Comparison of ENCODE assay signal across 8 mouse cellular contexts in genomic region chr11:23667128-23667527, GRCm38 (mm10). TPM values are rescaled to one million over a fixed set of nuclear protein-coding genes. Genes with fewer than 3 reads are reported as not detected.
DNase-seq lines count a peak whose midpoint lies in the region; ATAC-seq and TF ChIP-seq lines count a peak whose summit lies in the region.

No protein-coding gene starts in this region.

- ATAC-seq in heart, embryonic 12.5 days (ENCODE audit: insufficient number of reproducible peaks, low FRiP score) = no peak
- ATAC-seq in embryonic facial prominence, embryonic 15.5 days (ENCODE audit: insufficient number of reproducible peaks, low FRiP score, low TSS enrichment, low read depth) = no peak
- no peak for ATAC-seq in neural tube, embryonic 12.5 days (ENCODE audit: low FRiP score, low read depth)

- TF ChIP-seq CTCF in ES-Bruce4 (IDR thresholded peaks at IDR 0.05; ENCODE audit: low read depth, low read length) = no peak

- peak overlapping the region; percentile 96 for H3K4me3 ChIP-seq in heart, embryonic 12.5 days
- H3K4me3 ChIP-seq in ES-Bruce4 (ENCODE audit: low read depth, low read length) = no peak overlapping the region; the same call in 1 of the 2 replicates
- peak overlapping the region; percentile 95 for H3K4me3 ChIP-seq in embryonic facial prominence, embryonic 15.5 days (replicated peaks)
- no peak overlapping the region; the same call in 1 of the 2 replicates for H3K4me3 ChIP-seq in neural tube, embryonic 12.5 days

- intact Hi-C loops in heart, postnatal 36 days (cut with DNase I) = loop anchor here (2.0 kb wide), 1 partner anchor 104 kb away; the partner anchor contains the start of gene Rel

- no peaks in the 10 kb centered on the region for H3K27me3 ChIP-seq in heart, embryonic 12.5 days (replicated peaks)
- H3K27me3 ChIP-seq in ES-Bruce4 (ENCODE audit: control insufficient read depth, insufficient read depth, low read length, poor library complexity, severe bottlenecking) = no peaks in the 10 kb centered on the region
- no peaks in the 10 kb centered on the region for H3K27me3 ChIP-seq in embryonic facial prominence, embryonic 15.5 days
- no peaks in the 10 kb centered on the region for H3K27me3 ChIP-seq in neural tube, embryonic 12.5 days (replicated peaks)

- peaks cover 10% of the 10 kb centered on the region; the same call in 1 of the 2 replicates for H3K4me1 ChIP-seq in heart, embryonic 12.5 days (replicated peaks)
- H3K4me1 ChIP-seq in ES-Bruce4 (ENCODE audit: control insufficient read depth, insufficient read depth, low read length) = peaks cover under 1% of the 10 kb centered on the region
- 0 out of 2 replicates have a peak, but pooled peaks cover 3% of the 10 kb centered on the region for H3K4me1 ChIP-seq in embryonic facial prominence, embryonic 15.5 days
- H3K4me1 ChIP-seq in neural tube, embryonic 12.5 days = peaks cover 6% of the 10 kb centered on the region; the same call in 1 of the 2 replicates

- H3K9me3 ChIP-seq in heart, embryonic 12.5 days (replicated peaks) = no peaks in the 10 kb centered on the region
- H3K9me3 ChIP-seq in ES-Bruce4 (replicated peaks; ENCODE audit: control insufficient read depth, insufficient read depth, low read length, poor library complexity, severe bottlenecking) = no peaks in the 10 kb centered on the region
- no peaks in the 10 kb centered on the region for H3K9me3 ChIP-seq in embryonic facial prominence, embryonic 15.5 days (replicated peaks)
- no peaks in the 10 kb centered on the region for H3K9me3 ChIP-seq in neural tube, embryonic 12.5 days

- peaks cover 14% of the 10 kb centered on the region for H3K36me3 ChIP-seq in heart, embryonic 12.5 days
- H3K36me3 ChIP-seq in ES-Bruce4 (ENCODE audit: control insufficient read depth, insufficient read depth, low read length, poor library complexity, severe bottlenecking) = peaks cover 7% of the 10 kb centered on the region
- H3K36me3 ChIP-seq in embryonic facial prominence, embryonic 15.5 days = peaks cover 4% of the 10 kb centered on the region; the same call in 1 of the 2 replicates
- H3K36me3 ChIP-seq in neural tube, embryonic 12.5 days = 0 out of 2 replicates have a peak, but pooled peaks cover 3% of the 10 kb centered on the region

- 61% methylated on average over 3 of the region's 3 CpGs for WGBS in heart, embryonic 12.5 days
- 27% methylated on average over 3 of the region's 3 CpGs for WGBS in embryonic facial prominence, embryonic 15.5 days
- 60% methylated on average over 3 of the region's 3 CpGs for WGBS in neural tube, embryonic 12.5 days

- no peak for TF ChIP-seq POLR2A in ES-Bruce4 (IDR thresholded peaks at IDR 0.05; ENCODE audit: insufficient read depth, low read length)

- TF ChIP-seq EP300 in ES-Bruce4 (IDR thresholded peaks at IDR 0.05; ENCODE audit: insufficient read depth, low read depth, low read length) = no peak

- H3K27ac ChIP-seq in heart, embryonic 12.5 days (ENCODE audit: poor library complexity, severe bottlenecking) = no peak overlapping the region
- no peak overlapping the region for H3K27ac ChIP-seq in ES-Bruce4 (ENCODE audit: insufficient read depth, low read length)
- no peak overlapping the region for H3K27ac ChIP-seq in embryonic facial prominence, embryonic 15.5 days (replicated peaks)
- no peak overlapping the region for H3K27ac ChIP-seq in neural tube, embryonic 12.5 days

- H3K9ac ChIP-seq in heart, embryonic 12.5 days = no peak overlapping the region
- H3K9ac ChIP-seq in ES-Bruce4 (ENCODE audit: low read depth, poor library complexity, severe bottlenecking) = peak overlapping the region; percentile 93; the same call in 1 of the 2 replicates
- no peak overlapping the region for H3K9ac ChIP-seq in embryonic facial prominence, embryonic 15.5 days
- no peak overlapping the region for H3K9ac ChIP-seq in neural tube, embryonic 12.5 days

- no peak for DNase-seq in heart, postnatal 36 days
- peak; percentile 36 to 46 for DNase-seq in kidney, postnatal 25 days
- no peak for DNase-seq in gastrocnemius, postnatal 4 days (ENCODE audit: low spot score in 2 of 2)
- DNase-seq in layer of hippocampus, postnatal 25 days (ENCODE audit: extremely low spot score in 1 of 2, low spot score in 1 of 2) = no peak

- H3K4me2 ChIP-seq in heart, embryonic 12.5 days = peak overlapping the region; percentile 79
- peak overlapping the region; percentile 62 for H3K4me2 ChIP-seq in embryonic facial prominence, embryonic 15.5 days (replicated peaks)
- H3K4me2 ChIP-seq in neural tube, embryonic 12.5 days (replicated peaks) = peak overlapping the region; percentile 67

RNA-seq across cellular contexts. Expression of gene Pex13, which starts 1.4 kb away (rescaled TPM):
- 29.6 and 32.3 TPM in 2 replicates for polyA plus RNA-seq in heart, embryonic 12.5 days (2016; fragmentation: Nextera tagmentation; extraction: Ambion mirVana)
- 10 to 100 TPM; 27.0 to 31.2 TPM for total RNA-seq in heart, postnatal 36 days (2021)
- polyA plus RNA-seq in ES-Bruce4 (2011; ENCODE audit: insufficient read depth, insufficient read length, low read depth, missing spikeins) = 48.9 and 63.0 TPM in 2 replicates
- polyA plus RNA-seq in embryonic facial prominence, embryonic 15.5 days (2015; fragmentation: Nextera tagmentation; extraction: Ambion mirVana) = 33.2 and 40.1 TPM in 2 replicates
- polyA plus RNA-seq in neural tube, embryonic 12.5 days (2016; fragmentation: Nextera tagmentation; extraction: Ambion mirVana) = 45.5 and 46.8 TPM in 2 replicates
- total RNA-seq in gastrocnemius, postnatal 4 days (2021) = 10 to 100 TPM; 23.9 to 25.2 TPM
- 10 to 100 TPM; 27.4 to 28.5 TPM for total RNA-seq in layer of hippocampus, postnatal 25 days (2021)

RNA-seq across cellular contexts. Expression of gene Pus10, which starts 1.7 kb away (rescaled TPM):
- polyA plus RNA-seq in heart, embryonic 12.5 days (2016; fragmentation: Nextera tagmentation; extraction: Ambion mirVana) = 18.0 and 18.5 TPM in 2 replicates
- total RNA-seq in heart, postnatal 36 days (2021) = 10 to 100 TPM in 1 of 2 experiments, 1 to 10 TPM in 1; 8.8 to 12.8 TPM
- polyA plus RNA-seq in ES-Bruce4 (2011; ENCODE audit: insufficient read depth, insufficient read length, low read depth, missing spikeins) = 62.5 and 72.8 TPM in 2 replicates
- 18.7 and 21.2 TPM in 2 replicates for polyA plus RNA-seq in embryonic facial prominence, embryonic 15.5 days (2015; fragmentation: Nextera tagmentation; extraction: Ambion mirVana)
- 18.4 and 19.8 TPM in 2 replicates for polyA plus RNA-seq in neural tube, embryonic 12.5 days (2016; fragmentation: Nextera tagmentation; extraction: Ambion mirVana)
- total RNA-seq in gastrocnemius, postnatal 4 days (2021) = 10 to 100 TPM; 13.3 to 15.9 TPM
- total RNA-seq in layer of hippocampus, postnatal 25 days (2021) = 10 to 100 TPM; 14.1 to 14.5 TPM

RNA-seq across cellular contexts. Expression of gene 0610010F05Rik, which starts 33.7 kb away (rescaled TPM):
- 18.8 and 19.0 TPM in 2 replicates for polyA plus RNA-seq in heart, embryonic 12.5 days (2016; fragmentation: Nextera tagmentation; extraction: Ambion mirVana)
- 10 to 100 TPM; 11.0 to 12.5 TPM for total RNA-seq in heart, postnatal 36 days (2021)
- polyA plus RNA-seq in ES-Bruce4 (2011; ENCODE audit: insufficient read depth, insufficient read length, low read depth, missing spikeins) = 22.4 and 22.8 TPM in 2 replicates
- 22.9 and 25.1 TPM in 2 replicates for polyA plus RNA-seq in embryonic facial prominence, embryonic 15.5 days (2015; fragmentation: Nextera tagmentation; extraction: Ambion mirVana)
- polyA plus RNA-seq in neural tube, embryonic 12.5 days (2016; fragmentation: Nextera tagmentation; extraction: Ambion mirVana) = 89.9 and 93.3 TPM in 2 replicates
- total RNA-seq in gastrocnemius, postnatal 4 days (2021) = 10 to 100 TPM; 11.4 to 14.9 TPM
- total RNA-seq in layer of hippocampus, postnatal 25 days (2021) = 10 to 100 TPM; 33.6 to 37.7 TPM

Comparison
In these comparisons a context has a peak if more than half of its experiments do, and no peak if none do; other contexts are left out.
1. H3K4me3 ChIP-seq: peak in heart, embryonic 12.5 days (single experiment) and embryonic facial prominence, embryonic 15.5 days (single experiment); none in ES-Bruce4 (single experiment) and neural tube, embryonic 12.5 days (single experiment).
2. DNase-seq: peak in kidney, postnatal 25 days (2 of 2); none in heart, postnatal 36 days (0 of 2), gastrocnemius, postnatal 4 days (0 of 2) and layer of hippocampus, postnatal 25 days (0 of 2).
3. Peak in every context shown above with its lines, with median percentiles within 50 percentile points of each other: H3K4me2 ChIP-seq.